Mouse (Mus musculus) megakaryocyte, embryonic 14.5 days (primary cell): ENCODE data around the gene Wdr27. TPM values are rescaled to one million over a fixed set of nuclear protein-coding genes. Genes with fewer than 3 reads are reported as not detected.
"Not testable (repeated sequence)": the region's sequence is repeated elsewhere in the genome, so short reads cannot be mapped to it uniquely, and the experiment has no call there.

Experiments
- H3K27me3 ChIP-seq: replicated peaks from 2 replicates; pipeline ENCODE3; 2012; ENCODE audit warnings: inconsistent platforms
- H3K36me3 ChIP-seq: replicated peaks from 2 replicates; pipeline ENCODE3; 2012; ENCODE audit warnings: low read length, inconsistent platforms, mixed read lengths
- H3K4me1 ChIP-seq: 2 replicates; pipeline ENCODE4 v1.6.1; 2012; ENCODE audit warnings: inconsistent platforms
- H3K4me3 ChIP-seq: replicated peaks from 2 replicates; pipeline ENCODE3; 2012; ENCODE audit warnings: moderate library complexity, mild to moderate bottlenecking, inconsistent platforms
- H3K9me3 ChIP-seq: 2 replicates; pipeline ENCODE4 v1.6.1; 2012; ENCODE audit warnings: inconsistent platforms
- FLI1 ChIP-seq: IDR thresholded peaks from 2 replicates; pipeline ENCODE4 v1.6.1; 2012; ENCODE audit warnings: low read length, inconsistent platforms, mixed read lengths
- GATA1 ChIP-seq: IDR thresholded peaks from 3 replicates; pipeline ENCODE4 v1.6.1; 2012; ENCODE audit warnings: mixed read lengths, low read length, inconsistent platforms, borderline replicate concordance
- polyA plus RNA-seq: library from polyadenylated mRNA; stranded (reverse); fragments of >175 nt; gene quantifications from 2 replicates; pipeline ENCODE4 v1.2.3, GENCODE M21; 2012; ENCODE audit warnings: low replicate concordance; ENCODE audit not compliant: insufficient read depth

Wdr27 gene
- 8.6 and 15.6 TPM in 2 replicates for polyA plus RNA-seq

DNA sequence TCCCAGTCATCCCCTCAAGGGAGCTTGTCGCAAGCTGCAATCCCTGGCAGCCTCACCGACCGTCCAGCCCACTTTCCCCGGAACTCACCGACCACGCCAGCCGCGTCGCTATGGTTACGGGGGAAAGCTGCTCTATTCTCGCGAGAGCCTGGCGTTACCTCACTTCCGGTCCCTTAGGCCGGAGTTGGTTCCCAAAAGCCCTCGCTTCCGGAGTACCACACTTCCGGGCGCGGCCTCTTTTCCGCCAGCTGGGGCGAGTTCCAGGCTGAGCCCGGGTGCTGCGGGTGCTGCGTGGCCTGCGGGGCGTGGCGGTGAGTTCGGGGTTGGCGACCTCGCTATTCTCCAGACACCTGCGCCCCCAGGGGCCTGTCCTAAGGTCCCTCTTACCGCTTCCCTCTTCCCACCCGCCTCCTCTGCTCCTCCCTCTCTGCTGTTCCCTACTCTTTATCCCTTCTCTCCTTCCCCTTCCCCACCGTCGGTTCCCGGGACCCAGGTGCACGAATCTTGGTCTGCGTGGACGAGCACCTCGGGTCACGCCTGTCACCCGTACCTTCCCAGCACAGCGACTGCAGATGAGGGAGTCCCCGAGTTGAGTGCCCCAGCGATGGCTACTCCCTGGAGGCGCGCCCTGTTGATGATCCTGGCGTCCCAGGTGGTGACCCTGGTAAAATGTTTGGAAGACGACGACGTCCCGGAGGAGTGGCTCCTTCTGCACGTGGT is at the start of gene Wdr27, which contains the start of gene 1600012H06Rik:
TSS of gene Wdr27 (minus strand) at position 150 of the 720 bp plus-strand sequence.
TSS of gene 1600012H06Rik (plus strand) at position 176 of the 720 bp plus-strand sequence.
- Histone ChIP-seq H3K4me1 (peaks cover 37% of the 10 kb centered on the region), H3K9me3 (no peaks in the 10 kb centered on the region), H3K27me3 (no peaks in the 10 kb centered on the region), H3K36me3 (peaks cover 39% of the 10 kb centered on the region), H3K4me3 (peak within 1 kb of the TSS; percentile 100)
- TF ChIP-seq FLI1 (peak; percentile 100), GATA1 (no peak)

DNA sequence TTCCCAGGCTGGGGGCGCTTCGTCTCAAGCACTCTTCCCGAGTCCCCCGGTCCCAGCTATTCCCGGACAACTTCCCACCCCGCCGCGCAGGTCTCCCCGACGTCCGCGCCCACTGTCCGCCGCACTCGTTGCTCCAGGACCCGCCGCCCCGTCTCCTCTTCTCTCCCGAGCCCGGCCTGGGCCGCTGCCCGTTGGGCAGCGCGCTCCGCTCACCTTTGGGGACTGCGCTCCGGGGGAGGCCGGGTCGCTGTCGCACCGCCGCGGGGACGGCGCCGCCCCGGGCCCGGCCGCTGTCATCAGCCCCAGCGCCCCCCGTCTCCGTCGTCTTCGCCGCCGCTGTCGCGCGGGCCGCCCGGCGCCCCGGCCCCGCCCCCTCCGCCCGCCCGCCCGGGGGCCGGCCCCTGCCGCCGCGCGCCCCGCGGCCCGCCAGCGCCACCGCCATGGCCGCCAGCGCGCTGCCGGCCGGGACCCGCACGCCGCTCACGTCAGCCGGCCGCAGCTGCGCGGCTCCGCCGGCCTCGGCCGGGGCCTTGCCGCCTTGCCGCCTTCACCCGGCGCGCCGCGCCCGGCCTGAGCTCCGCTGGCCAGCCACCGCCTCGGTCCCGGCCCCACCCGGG is 49.7 kb upstream of the Wdr27 start:
- not testable (repeated sequence) for H3K9me3 ChIP-seq, H3K4me3 ChIP-seq, H3K27me3 ChIP-seq, H3K36me3 ChIP-seq, H3K4me1 ChIP-seq

GRCm38 (mm10) chr17:14990116-14990702 is 47.3 kb upstream of the Wdr27 start:
- not testable (repeated sequence) for H3K36me3 ChIP-seq, H3K9me3 ChIP-seq, H3K27me3 ChIP-seq, H3K4me1 ChIP-seq
- peak overlapping the region; percentile 85 for H3K4me3 ChIP-seq

DNA sequence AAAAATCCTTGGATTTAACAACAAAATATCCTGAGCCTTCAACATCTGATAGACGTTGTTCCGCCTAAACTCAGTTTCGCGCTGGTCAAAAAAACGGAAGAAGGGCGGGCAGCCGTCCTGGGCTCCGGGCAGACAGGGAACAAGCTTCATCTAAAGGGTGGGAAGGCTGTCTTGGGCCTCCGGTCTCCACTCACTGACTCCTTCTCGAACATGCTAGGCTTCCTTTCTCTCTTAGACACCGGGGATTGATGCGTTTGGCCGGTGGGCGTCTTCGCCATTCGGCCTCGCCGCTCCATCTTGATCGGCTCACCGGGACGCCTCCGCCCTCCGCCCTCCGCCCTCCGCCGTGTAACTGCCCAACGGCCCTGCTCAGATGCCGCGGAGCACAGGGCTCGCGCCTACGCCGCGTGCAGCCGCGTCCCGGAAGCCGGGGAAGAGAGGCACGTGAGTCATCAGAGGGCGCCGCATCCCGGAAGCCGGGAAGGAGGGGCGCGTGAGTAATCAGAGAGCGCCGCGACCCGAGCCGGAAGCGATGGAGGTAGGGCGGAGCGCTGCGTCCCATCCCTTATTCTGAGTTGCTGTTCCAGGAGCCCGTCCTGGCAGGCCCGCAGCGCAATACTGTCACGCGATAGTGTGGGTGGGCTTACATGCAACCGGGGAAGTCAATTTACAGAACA is 35.5 kb upstream of the Wdr27 start, which contains the start of the genes 9030025P20Rik and Gm3417:
TSS of gene 9030025P20Rik (plus strand) at position 107 of the 677 bp plus-strand sequence.
TSS of gene Gm3417 (minus strand) at position 429 of the 677 bp plus-strand sequence.
- H3K4me3 ChIP-seq, H3K27me3 ChIP-seq, H3K36me3 ChIP-seq, H3K9me3 ChIP-seq, H3K4me1 ChIP-seq: not testable (repeated sequence)

DNA sequence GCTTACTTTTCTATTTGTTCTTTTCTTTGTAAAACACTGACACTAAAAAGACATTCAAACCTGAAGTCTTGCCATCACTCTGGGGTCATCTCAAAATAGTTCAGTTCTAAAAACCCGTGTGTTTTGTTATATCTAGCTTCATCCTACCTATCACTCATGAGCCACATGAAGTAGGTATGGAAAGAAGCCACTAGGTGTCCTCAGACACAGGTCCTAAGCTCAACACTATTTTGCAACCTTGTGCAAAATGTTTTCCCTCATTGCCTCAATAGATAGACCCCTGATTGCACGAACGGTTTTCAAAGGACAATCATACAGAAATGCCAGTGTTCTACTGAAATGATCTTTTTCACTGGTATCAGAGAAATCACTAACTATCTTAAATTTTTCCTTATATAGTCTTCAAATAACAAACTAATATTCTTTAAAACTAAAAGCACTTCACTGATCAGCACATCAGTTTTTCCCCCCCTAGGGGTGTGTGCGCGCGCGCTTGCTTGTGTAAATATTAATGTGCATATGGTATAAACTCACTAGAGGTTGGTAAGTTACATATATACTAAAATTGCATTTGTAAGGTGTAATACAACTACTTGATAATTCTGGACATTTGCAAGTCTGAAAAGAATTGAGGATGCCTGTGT is 34.9 kb upstream of the Wdr27 start:
- H3K4me3 ChIP-seq, H3K4me1 ChIP-seq, H3K36me3 ChIP-seq, H3K9me3 ChIP-seq, H3K27me3 ChIP-seq: not testable (repeated sequence)

- H3K9me3 ChIP-seq, H3K4me1 ChIP-seq, H3K27me3 ChIP-seq, H3K4me3 ChIP-seq, H3K36me3 ChIP-seq: not testable (repeated sequence)
These were observed 25.5 kb upstream of the Wdr27 start for GRCm38 (mm10) chr17:14968373-14968913.

GRCm38 (mm10) chr17:14961557-14962154 is 18.7 kb upstream of the Wdr27 start:
- Histone ChIP-seq H3K4me1 (peaks cover 28% of the 10 kb centered on the region), H3K36me3 (peaks cover 16% of the 10 kb centered on the region)
- H3K27me3 ChIP-seq, H3K4me3 ChIP-seq, H3K9me3 ChIP-seq: not testable (repeated sequence)

- not testable (repeated sequence) for H3K9me3 ChIP-seq, H3K27me3 ChIP-seq
- Histone ChIP-seq H3K4me3 (peak within 1 kb of the TSS; percentile 98), H3K4me1 (peaks cover 28% of the 10 kb centered on the region), H3K36me3 (peaks cover 22% of the 10 kb centered on the region)
These were observed 18.1 kb upstream of the Wdr27 start, which contains the start of gene Phf10 for GRCm38 (mm10) chr17:14960951-14961556. Phf10 (minus strand) TSS chr17:14961273.

DNA sequence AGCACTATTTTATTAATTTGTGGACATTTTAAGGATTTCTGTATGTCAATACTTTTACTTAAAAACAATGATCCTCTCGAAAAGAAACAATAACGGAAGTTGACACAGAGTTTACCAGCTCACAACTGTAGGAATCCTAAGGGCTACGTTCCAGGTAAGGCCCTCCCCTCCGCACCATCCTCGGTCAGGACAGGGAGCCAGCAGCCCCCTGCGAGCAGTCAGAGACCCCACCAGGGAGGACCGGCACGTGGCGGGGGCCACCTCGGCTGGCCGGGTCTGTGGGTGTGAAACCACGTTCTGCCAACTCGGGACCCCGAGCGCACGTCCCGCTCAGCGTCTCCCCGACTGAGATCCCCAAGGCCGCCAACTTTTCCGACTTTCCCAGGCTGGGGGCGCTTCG is 17.6 kb upstream of the Wdr27 start:
- H3K27me3 ChIP-seq: no peaks in the 10 kb centered on the region
- peak overlapping the region; percentile 98 for H3K4me3 ChIP-seq
- H3K9me3 ChIP-seq: no peaks in the 10 kb centered on the region
- peaks cover 24% of the 10 kb centered on the region for H3K36me3 ChIP-seq
- peaks cover 28% of the 10 kb centered on the region for H3K4me1 ChIP-seq
- TF ChIP-seq GATA1: no peak
- no peak for TF ChIP-seq FLI1
